14 mouse cellular contexts compared by ENCODE assay signal in the genomic region with DNA sequence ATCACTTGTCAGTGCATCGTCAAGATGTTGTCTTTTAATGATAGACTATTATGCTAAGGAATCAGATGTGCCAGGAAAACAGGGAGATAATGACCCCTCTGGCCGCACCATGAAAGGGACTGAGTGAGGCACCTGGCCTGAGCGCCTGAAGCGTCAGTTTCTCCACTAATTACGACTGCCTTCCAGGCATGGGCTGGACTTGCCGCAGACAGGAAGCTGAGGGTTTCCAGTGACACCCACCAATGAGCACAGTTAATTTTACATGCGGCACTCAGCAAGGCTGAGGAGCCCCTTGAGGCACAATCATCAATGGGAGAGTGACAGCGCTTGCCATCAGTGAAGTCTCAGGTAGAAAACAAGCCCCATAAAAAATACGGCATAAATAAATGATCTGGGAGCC.
"Had no signal": no experiment of that assay in that cellular context is flagged by ENCODE, and none has a peak within 500 bp of the region (broad histone marks: within the 10 kb centered on the region; RNA-seq: fewer than 3 reads in every experiment).

No protein-coding gene starts in this region.

- H3K9me3 ChIP-seq: intestine, embryonic 15.5 days; kidney, embryonic 15.5 days; liver, embryonic 12.5 days; midbrain, embryonic 15.5 days; stomach, embryonic 15.5 days had no signal

- DNase-seq: kidney, adult 2 months; kidney, postnatal 14 days; lung, embryonic 14.5 days; lung, postnatal 10 days; lung, postnatal 4 days; right cerebral cortex, postnatal 14 days; thymus, postnatal 14 days had no signal

- H3K27ac ChIP-seq: intestine, embryonic 15.5 days; kidney, embryonic 15.5 days; left cerebral cortex, adult 2 months; liver, embryonic 12.5 days; stomach, embryonic 15.5 days had no signal

- H3K27me3 ChIP-seq: intestine, embryonic 15.5 days; kidney, embryonic 15.5 days; liver, embryonic 12.5 days; megakaryocyte, embryonic 14.5 days; midbrain, embryonic 15.5 days; stomach, embryonic 15.5 days had no signal

- H3K9ac ChIP-seq: intestine, embryonic 15.5 days; kidney, embryonic 15.5 days; liver, embryonic 12.5 days; lung, embryonic 14.5 days; midbrain, embryonic 15.5 days; stomach, embryonic 15.5 days had no signal

- H3K4me3 ChIP-seq: intestine, embryonic 15.5 days; kidney, embryonic 15.5 days; left cerebral cortex, adult 2 months; liver, embryonic 12.5 days; megakaryocyte, embryonic 14.5 days; midbrain, embryonic 15.5 days; stomach, embryonic 15.5 days had no signal

- H3K36me3 ChIP-seq: intestine, embryonic 15.5 days; kidney, embryonic 15.5 days; liver, embryonic 12.5 days; midbrain, embryonic 15.5 days; stomach, embryonic 15.5 days had no signal

- H3K4me2 ChIP-seq: intestine, embryonic 15.5 days; kidney, embryonic 15.5 days; liver, embryonic 12.5 days; lung, embryonic 14.5 days; midbrain, embryonic 15.5 days; stomach, embryonic 15.5 days had no signal

- H3K4me1 ChIP-seq: intestine, embryonic 15.5 days; liver, embryonic 12.5 days; midbrain, embryonic 15.5 days; stomach, embryonic 15.5 days had no signal

- ATAC-seq: intestine, embryonic 15.5 days; liver, embryonic 12.5 days; midbrain, embryonic 15.5 days had no signal
